Mouse (Mus musculus): ENCODE results near the gene Usp5. TPM values are rescaled to one million over a fixed set of nuclear protein-coding genes. Genes with fewer than 3 reads are reported as not detected.

Usp5 gene
- polyA plus RNA-seq, 1 experiment from 2014 or later: 141 TPM

DNA sequence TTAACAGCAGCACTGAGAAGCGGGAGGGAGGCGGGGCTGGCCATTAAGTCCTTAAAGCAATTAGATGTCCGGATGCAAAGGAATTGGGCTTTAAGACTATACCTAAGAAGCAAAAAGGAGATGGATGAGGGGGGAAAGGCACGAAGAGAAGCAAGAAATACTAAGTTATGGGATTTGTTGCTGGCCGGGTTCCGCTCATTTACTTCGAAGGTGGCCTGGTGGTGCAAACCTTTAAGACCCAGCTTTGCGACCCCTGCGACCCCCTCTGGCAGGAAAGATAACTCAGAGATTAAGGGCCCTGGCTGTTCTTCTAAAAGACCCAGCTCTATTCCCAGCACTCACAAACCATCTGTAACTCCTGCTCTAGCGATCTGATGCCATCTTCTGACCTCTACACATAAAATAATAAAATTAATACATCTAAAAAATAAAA, 49.3 kb downstream of the Usp5 start:
- peak overlapping the region; percentile 70 for H3K4me2 ChIP-seq (replicated peaks)
- H3K4me3 ChIP-seq (replicated peaks): peak overlapping the region; percentile 41
- H3K4me1 ChIP-seq: peaks cover 21% of the 10 kb centered on the region
- H3K27me3 ChIP-seq: no peaks in the 10 kb centered on the region
- 6% methylated on average over 10 of the region's 10 CpGs for WGBS
- ATAC-seq (ENCODE audit: insufficient number of reproducible peaks, low FRiP score, low TSS enrichment, low read depth): no peak
- no peaks in the 10 kb centered on the region for H3K36me3 ChIP-seq
- no peaks in the 10 kb centered on the region for H3K9me3 ChIP-seq (replicated peaks)
- no peak overlapping the region for H3K27ac ChIP-seq (replicated peaks)
- H3K9ac ChIP-seq: 0 out of 2 replicates have a peak overlapping the region, but pooled peaks have one; percentile 12

DNA sequence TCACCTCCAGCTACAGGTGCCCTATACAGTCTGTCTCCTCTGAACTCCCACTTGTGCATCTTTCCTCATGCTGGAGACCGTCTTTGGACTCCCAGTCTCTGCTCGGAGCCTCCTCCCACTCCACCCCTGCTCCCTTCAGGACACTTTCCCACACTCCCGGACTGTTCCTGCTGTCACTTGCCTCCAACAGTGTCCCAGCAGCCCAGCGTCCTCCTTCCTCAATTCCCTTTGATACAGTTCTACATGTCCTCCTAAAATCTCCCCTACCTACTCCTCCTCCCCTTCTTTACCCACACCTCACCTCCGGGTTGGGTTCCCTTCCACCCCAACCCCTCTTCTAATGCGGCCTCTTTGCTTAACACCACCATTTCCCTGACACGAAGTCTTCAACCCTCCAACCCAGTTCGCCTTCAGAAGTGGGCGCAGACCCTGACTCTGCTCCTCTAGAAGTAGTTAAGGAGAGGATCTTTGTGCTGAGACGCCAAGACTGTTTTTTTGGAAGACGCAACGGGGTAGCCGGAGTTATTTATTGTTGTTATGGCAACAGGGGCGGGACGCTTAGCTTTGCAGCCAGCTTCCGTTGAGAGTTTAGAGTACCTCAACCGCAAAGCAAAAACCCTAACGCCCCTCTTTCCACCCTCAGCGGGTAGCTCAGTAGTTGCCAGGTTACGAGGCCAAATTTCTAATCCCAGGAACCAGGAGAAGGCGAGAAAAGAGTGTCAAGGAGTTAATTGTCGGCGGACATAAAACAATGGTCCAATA, 49.9 kb downstream of the Usp5 start, which contains the start of gene Lrrc23:
TSS of gene Lrrc23 (minus strand) at position 506 of the 762 bp plus-strand sequence.
- ATAC-seq (ENCODE audit: insufficient number of reproducible peaks, low FRiP score, low TSS enrichment, low read depth): no peak
- Histone ChIP-seq H3K4me1 (peaks cover 21% of the 10 kb centered on the region), H3K27me3 (no peaks in the 10 kb centered on the region), H3K9ac (0 out of 2 replicates have a peak within 1 kb of the TSS, but pooled peaks have one; percentile 12), H3K9me3 (replicated peaks) (no peaks in the 10 kb centered on the region), H3K4me3 (replicated peaks) (peak within 1 kb of the TSS; percentile 41), H3K36me3 (no peaks in the 10 kb centered on the region), H3K27ac (replicated peaks) (no peak within 1 kb of the TSS), H3K4me2 (replicated peaks) (peak within 1 kb of the TSS; percentile 70)
- 2% methylated on average over 23 of the region's 23 CpGs for WGBS

DNA sequence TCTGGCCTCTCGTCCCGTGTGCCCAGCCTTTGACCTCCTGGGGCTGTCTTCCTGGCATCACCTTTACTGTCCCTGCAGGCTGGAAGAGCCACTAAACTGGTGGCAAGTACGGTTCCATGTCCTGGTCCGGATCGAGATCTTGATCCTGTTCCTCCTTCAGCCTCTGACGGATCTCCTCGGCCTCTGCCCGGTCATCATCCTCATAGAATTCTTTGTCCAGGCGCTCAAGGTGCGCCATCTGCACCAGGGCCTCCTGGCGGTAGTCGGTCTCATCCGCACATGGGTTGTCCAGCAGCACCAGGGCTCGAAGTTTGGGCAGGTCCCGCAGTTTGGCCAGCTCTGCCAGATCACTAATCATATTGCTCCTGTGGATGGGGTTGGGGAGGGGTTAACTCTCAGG, 58.8 kb downstream of the Usp5 start:
- Histone ChIP-seq H3K27me3 (no peaks in the 10 kb centered on the region), H3K4me1 (peaks cover 26% of the 10 kb centered on the region), H3K4me2 (replicated peaks) (no peak overlapping the region), H3K9ac (no peak overlapping the region), H3K27ac (replicated peaks) (no peak overlapping the region), H3K36me3 (0 out of 2 replicates have a peak, but pooled peaks cover 4% of the 10 kb centered on the region), H3K9me3 (replicated peaks) (no peaks in the 10 kb centered on the region), H3K4me3 (replicated peaks) (no peak overlapping the region)
- ATAC-seq (ENCODE audit: insufficient number of reproducible peaks, low FRiP score, low TSS enrichment, low read depth): no peak
- 90% methylated on average over 15 of the region's 15 CpGs for WGBS

DNA sequence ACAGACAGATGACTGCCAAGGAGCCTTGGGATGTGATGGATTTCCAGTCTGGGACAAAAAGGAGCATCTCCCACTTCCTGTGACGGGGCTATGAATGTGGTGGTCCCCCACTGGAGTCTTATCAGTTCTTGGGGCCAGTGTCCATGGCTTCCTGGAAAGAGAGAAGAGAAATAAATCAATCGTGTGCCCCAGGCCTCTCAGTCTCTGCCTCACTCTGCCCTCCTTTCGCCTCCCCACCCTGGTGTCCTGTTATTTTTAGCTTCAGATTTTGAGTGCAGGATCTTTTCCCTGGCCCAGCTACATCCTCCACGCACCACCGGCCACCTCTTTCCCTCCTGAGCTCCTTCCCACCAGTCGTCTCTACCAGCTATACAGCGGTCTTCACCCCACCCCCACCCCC, 59.3 kb downstream of the Usp5 start:
- 65% methylated on average over 7 of the region's 7 CpGs for WGBS
- ATAC-seq (ENCODE audit: insufficient number of reproducible peaks, low FRiP score, low TSS enrichment, low read depth): no peak
- peaks cover 26% of the 10 kb centered on the region for H3K4me1 ChIP-seq
- no peak overlapping the region for H3K27ac ChIP-seq (replicated peaks)
- H3K4me2 ChIP-seq (replicated peaks): peak overlapping the region; percentile 86
- no peaks in the 10 kb centered on the region for H3K27me3 ChIP-seq
- peak overlapping the region; percentile 43; the same call in 1 of the 2 replicates for H3K9ac ChIP-seq
- no peaks in the 10 kb centered on the region for H3K9me3 ChIP-seq (replicated peaks)
- H3K36me3 ChIP-seq: 0 out of 2 replicates have a peak, but pooled peaks cover 4% of the 10 kb centered on the region
- H3K4me3 ChIP-seq (replicated peaks): peak overlapping the region; percentile 54

DNA sequence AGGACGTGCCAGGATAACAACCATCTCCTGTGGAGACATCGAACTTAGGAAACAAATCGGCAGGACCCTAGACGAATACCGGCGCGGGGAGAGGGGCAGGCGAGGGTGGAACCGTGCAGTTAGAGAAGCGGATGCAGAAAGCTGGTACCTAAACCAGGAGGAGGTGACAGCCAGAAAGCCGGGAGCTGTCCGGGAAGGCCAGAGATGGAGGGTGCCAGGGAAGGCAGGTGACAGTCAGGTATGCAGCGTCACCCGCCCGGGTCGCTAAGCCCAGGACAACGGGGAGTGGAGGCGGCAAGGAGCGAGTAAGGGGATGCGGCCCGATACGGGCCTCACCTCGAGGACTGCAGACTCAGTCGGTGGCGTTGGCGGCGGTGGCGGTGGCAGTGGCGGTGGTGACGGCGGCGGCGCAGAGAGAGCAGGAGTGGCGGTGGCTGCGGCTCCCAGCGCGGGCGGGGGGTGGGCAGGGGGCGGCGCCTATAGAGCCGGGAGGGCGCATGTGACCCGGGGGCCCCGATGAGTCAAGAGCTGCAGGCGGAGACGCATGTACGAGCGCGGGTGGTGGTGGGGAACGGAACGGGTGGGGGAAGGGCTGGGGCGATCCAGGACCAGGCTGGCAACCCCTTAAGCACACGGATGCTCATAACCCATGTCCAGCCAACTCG, 60.1 kb downstream of the Usp5 start, which contains the start of gene Eno2:
TSS of gene Eno2 (minus strand) at position 573 of the 665 bp plus-strand sequence.
- Histone ChIP-seq H3K4me2 (replicated peaks) (peak within 1 kb of the TSS; percentile 86), H3K27ac (replicated peaks) (peak within 1 kb of the TSS; percentile 63; the same call in 1 of the 2 replicates), H3K4me3 (replicated peaks) (peak within 1 kb of the TSS; percentile 54), H3K36me3 (0 out of 2 replicates have a peak, but pooled peaks cover 4% of the 10 kb centered on the region), H3K4me1 (peaks cover 26% of the 10 kb centered on the region), H3K27me3 (no peaks in the 10 kb centered on the region), H3K9ac (peak within 1 kb of the TSS; percentile 43), H3K9me3 (replicated peaks) (no peaks in the 10 kb centered on the region)
- ATAC-seq (ENCODE audit: insufficient number of reproducible peaks, low FRiP score, low TSS enrichment, low read depth): peak; percentile 67
- under 1% methylated on average over 50 of the region's 54 CpGs for WGBS

DNA sequence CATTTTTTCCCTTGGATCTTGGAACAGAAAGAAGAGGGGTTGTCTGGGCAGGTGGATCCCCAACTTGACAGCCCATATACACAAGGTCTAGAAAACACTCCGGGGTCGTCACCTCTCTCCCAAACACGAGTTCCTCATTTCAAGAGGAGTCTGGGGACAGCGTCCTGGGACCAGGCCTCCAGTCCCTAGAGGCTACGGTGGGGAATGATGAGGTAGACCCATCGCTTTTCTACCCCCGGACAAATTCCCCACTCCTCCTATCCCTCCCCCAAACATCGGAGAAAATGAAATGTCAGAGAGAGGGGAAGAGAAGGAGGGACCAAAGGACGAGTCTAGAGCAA, 60.6 kb downstream of the Usp5 start:
- peaks cover 26% of the 10 kb centered on the region for H3K4me1 ChIP-seq
- ATAC-seq (ENCODE audit: insufficient number of reproducible peaks, low FRiP score, low TSS enrichment, low read depth): no peak
- peak overlapping the region; percentile 86 for H3K4me2 ChIP-seq (replicated peaks)
- no peaks in the 10 kb centered on the region for H3K9me3 ChIP-seq (replicated peaks)
- peak overlapping the region; percentile 9; the same call in 1 of the 2 replicates for H3K27ac ChIP-seq (replicated peaks)
- 6% methylated on average over 9 of the region's 9 CpGs for WGBS
- H3K4me3 ChIP-seq (replicated peaks): peak overlapping the region; percentile 54
- no peaks in the 10 kb centered on the region for H3K27me3 ChIP-seq
- H3K36me3 ChIP-seq: 0 out of 2 replicates have a peak, but pooled peaks cover 4% of the 10 kb centered on the region
- peak overlapping the region; percentile 43; the same call in 1 of the 2 replicates for H3K9ac ChIP-seq

DNA sequence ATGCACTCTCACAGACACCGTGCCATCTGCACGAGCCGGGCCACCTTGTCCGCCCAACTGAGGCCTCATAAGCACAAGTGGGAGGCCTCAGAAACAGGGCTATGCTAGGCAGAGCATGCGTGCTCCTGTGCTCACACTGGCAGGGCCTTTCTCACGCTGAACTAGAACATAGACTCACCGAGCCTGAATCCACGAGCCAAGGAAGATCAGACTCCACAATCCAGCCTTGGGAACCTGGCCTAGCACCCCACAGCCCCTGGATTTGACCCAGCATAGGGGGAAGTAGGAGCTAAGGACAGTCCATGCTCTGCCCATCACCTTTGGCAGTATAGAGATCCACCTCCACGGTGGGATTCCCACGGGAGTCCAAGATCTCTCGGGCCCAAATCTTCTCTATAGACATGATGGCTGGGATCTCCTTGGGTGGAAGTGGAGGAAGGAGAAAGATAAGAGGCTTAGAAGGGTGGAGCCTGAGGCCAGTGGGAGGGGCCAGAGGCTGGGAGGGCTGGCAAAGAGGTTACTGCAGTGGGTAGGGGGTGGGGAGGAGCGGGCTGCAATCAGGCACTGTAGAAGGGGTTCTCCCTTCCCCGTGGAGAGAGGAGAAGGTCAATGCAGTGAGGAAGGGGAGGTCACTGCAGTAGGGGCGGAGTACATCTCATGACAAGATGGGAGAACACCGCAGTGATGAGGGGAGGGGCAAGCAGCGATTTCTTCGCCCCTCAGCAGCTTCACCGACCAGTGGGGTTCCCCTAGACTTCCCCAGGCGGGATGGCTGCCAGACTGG, 61.2 kb downstream of the Usp5 start:
- WGBS: 24% methylated on average over 19 of the region's 19 CpGs
- H3K27ac ChIP-seq (replicated peaks): 0 out of 2 replicates have a peak overlapping the region, but pooled peaks have one; percentile 7
- H3K27me3 ChIP-seq: no peaks in the 10 kb centered on the region
- 0 out of 2 replicates have a peak, but pooled peaks cover 4% of the 10 kb centered on the region for H3K36me3 ChIP-seq
- H3K4me2 ChIP-seq (replicated peaks): peak overlapping the region; percentile 86
- peaks cover 26% of the 10 kb centered on the region for H3K4me1 ChIP-seq
- peak; percentile 23; the same call in 1 of the 2 replicates for ATAC-seq (ENCODE audit: insufficient number of reproducible peaks, low FRiP score, low TSS enrichment, low read depth)
- H3K9ac ChIP-seq: no peak overlapping the region; the same call in 1 of the 2 replicates
- no peaks in the 10 kb centered on the region for H3K9me3 ChIP-seq (replicated peaks)
- H3K4me3 ChIP-seq (replicated peaks): peak overlapping the region; percentile 54

DNA sequence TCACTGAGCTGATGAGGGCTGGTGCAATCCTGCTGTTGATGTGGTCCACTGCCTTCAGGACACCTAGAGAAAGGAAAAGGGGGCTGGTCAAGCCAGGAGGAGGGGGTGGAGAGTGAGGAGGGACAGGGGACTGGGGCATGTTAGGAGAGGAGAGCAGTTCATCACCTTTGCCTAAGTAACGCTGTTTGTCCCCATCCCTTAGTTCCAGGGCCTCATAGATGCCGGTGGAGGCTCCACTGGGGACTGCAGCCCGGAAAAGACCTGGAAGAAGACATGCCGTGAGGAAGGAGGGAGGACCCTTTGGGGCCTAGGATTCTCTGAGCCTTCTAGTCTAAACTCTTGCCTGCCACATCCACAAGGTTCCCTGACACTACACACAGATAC, 61.8 kb downstream of the Usp5 start:
- no peak for ATAC-seq (ENCODE audit: insufficient number of reproducible peaks, low FRiP score, low TSS enrichment, low read depth)
- WGBS: 50% methylated on average over 4 of the region's 4 CpGs
- no peaks in the 10 kb centered on the region for H3K27me3 ChIP-seq
- peaks cover 26% of the 10 kb centered on the region for H3K4me1 ChIP-seq
- H3K4me2 ChIP-seq (replicated peaks): peak overlapping the region; percentile 86; the same call in 1 of the 2 replicates
- H3K36me3 ChIP-seq: peaks cover 4% of the 10 kb centered on the region; the same call in 1 of the 2 replicates
- H3K4me3 ChIP-seq (replicated peaks): 0 out of 2 replicates have a peak overlapping the region, but pooled peaks have one; percentile 54
- no peaks in the 10 kb centered on the region for H3K9me3 ChIP-seq (replicated peaks)
- H3K9ac ChIP-seq: no peak overlapping the region
- H3K27ac ChIP-seq (replicated peaks): 0 out of 2 replicates have a peak overlapping the region, but pooled peaks have one; percentile 7

DNA sequence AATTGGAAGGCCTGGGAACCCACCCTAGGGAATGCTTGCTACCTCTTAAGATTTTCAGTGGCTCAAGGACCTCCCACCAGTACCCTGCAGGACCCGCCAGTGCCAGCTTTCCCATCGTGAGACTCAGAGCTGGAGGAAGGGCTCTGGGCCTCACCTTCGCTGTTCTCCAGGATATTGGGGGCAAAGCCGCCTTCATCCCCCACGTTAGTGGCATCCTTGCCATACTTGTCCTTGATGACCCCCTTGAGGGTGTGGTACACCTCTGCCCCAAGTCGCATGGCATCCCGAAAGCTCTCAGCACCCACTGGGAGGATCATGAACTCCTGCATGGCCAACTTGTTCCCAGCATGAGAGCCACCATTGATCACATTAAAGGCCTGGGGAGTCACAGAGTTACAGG, 63.3 kb downstream of the Usp5 start:
- no peak overlapping the region for H3K4me2 ChIP-seq (replicated peaks)
- peaks cover 4% of the 10 kb centered on the region; the same call in 1 of the 2 replicates for H3K36me3 ChIP-seq
- no peak for ATAC-seq (ENCODE audit: insufficient number of reproducible peaks, low FRiP score, low TSS enrichment, low read depth)
- H3K9ac ChIP-seq: no peak overlapping the region
- WGBS: 75% methylated on average over 7 of the region's 7 CpGs
- H3K9me3 ChIP-seq (replicated peaks): no peaks in the 10 kb centered on the region
- no peak overlapping the region for H3K4me3 ChIP-seq (replicated peaks)
- peaks cover 26% of the 10 kb centered on the region for H3K4me1 ChIP-seq
- H3K27ac ChIP-seq (replicated peaks): no peak overlapping the region
- H3K27me3 ChIP-seq: no peaks in the 10 kb centered on the region
